Mouse (Mus musculus) kidney, postnatal 36 days (tissue): ENCODE results near the gene Pdxdc1.
"Not testable (repeated sequence)": the region's sequence is repeated elsewhere in the genome, so short reads cannot be mapped to it uniquely, and the experiment has no call there.

Experiments
- DNase-seq, 2 experiments: peaks; one replicate each; pipeline ENCODE4 v3.0.0; 2021 to 2022; ENCODE audit warnings: mixed read lengths in 2 of 2

Gene Pdxdc1

GRCm38 (mm10) chr16:13812152-13812551, 90.8 kb downstream of the Pdxdc1 start:
- DNase-seq = no peak

- no peak for DNase-seq
Measured at GRCm38 (mm10) chr16:13808410-13808809, 94.5 kb downstream of the Pdxdc1 start.

GRCm38 (mm10) chr16:13807616-13808015, 95.3 kb downstream of the Pdxdc1 start:
- no peak for DNase-seq

- DNase-seq = no peak
Measured at GRCm38 (mm10) chr16:13804666-13805065, 98.3 kb downstream of the Pdxdc1 start.

- no peak for DNase-seq
Measured at GRCm38 (mm10) chr16:13801231-13801630, 101.7 kb downstream of the Pdxdc1 start.

- no peak for DNase-seq
Measured at GRCm38 (mm10) chr16:13796746-13797175, 106.2 kb downstream of the Pdxdc1 start.

GRCm38 (mm10) chr16:13793441-13793840, 109.5 kb downstream of the Pdxdc1 start:
- DNase-seq = not testable (repeated sequence)

- DNase-seq = no peak
Measured at GRCm38 (mm10) chr16:13785932-13786331, 117.0 kb downstream of the Pdxdc1 start.
